Mouse (Mus musculus) neutrophil, adult 83 days (primary cell): ENCODE data around the gene Zkscan16. TPM values are rescaled to one million over a fixed set of nuclear protein-coding genes. Genes with fewer than 3 reads are reported as not detected.

Experiments used
- total RNA-seq, 2 experiments: library from RNA; stranded (reverse); gene quantifications; one replicate each; pipeline ENCODE4 v1.2.4; 2023

Zkscan16 gene
- total RNA-seq = not detected

GRCm38 (mm10) chr4:58943420-58944205, at the start of gene Zkscan16:
Gene Zkscan16, plus strand, starts transcription at chr4:58943628.

DNA sequence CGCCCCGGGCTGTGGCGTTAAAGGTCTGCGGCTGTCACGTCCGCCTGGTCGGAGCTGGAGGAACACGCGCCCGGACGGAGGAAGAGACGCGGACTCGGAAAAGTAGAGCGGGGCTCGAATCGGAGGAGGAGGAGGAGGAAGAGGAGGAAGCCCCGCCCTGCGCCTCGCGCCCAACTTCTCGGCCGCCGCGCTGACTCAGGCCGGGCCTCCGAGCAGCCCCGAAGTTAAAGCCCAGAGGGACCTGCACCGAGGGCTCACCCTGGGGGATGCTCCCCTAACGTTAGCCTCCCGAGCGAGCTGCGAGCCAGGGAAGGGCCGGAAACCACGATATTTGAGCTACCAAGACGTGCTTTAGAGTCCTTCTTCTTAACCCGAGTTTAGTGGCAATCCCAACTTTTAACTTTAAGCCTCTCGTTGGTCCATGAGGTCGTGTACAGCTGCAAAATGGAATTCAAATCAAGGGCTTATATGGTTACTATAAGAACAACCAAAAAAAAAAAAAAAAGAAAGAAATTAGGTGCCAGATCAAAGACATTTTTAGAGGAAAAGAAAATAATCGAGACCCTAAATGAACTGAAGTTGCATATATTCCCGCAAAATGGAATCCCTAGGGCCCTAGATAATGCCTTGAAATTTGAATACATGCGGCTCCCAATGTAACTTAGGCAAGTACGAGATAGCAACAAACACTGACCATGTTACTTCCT, 30.6 kb upstream of the Zkscan16 start, which contains the start of gene Ecpas:
TSS of gene Ecpas (minus strand) at position 121 of the 707 bp plus-strand sequence.

GRCm38 (mm10) chr4:58986540-58987190, 43.2 kb downstream of the Zkscan16 start, which contains the start of gene Ptgr1:
Gene Ptgr1, minus strand, starts transcription at chr4:58987119.

DNA sequence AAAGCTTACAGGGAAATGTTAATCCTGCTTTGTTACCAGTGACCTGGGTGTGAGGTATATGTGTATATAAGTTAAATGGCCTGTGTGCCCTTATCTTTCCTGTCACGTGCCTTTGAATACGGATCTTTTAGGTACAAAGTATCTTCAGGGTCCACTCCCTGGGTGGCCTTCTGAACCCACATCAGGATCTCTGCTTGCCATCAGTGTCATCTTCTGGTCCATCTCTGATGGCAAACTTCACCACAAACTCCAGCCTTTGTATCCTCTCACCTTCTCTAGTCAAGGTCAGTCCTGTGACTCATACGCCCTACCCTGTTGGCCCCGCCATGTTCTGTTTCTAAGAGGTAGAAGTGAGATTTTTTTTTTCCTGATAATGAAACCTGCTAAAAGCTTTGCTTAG, 51.3 kb downstream of the Zkscan16 start, which contains the start of gene Dnajc25:
TSS of gene Dnajc25 (plus strand) at position 301 of the 400 bp plus-strand sequence.

GRCm38 (mm10) chr4:59002948-59003805, 59.7 kb downstream of the Zkscan16 start, which contains the start of gene Gm20503:
Gene Gm20503, plus strand, starts transcription at chr4:59003210.

Other genes starting within 250 kb of the Zkscan16 start
- gene Olfr267, start 155.9 kb upstream of the Zkscan16 start, total RNA-seq = not detected
- 10 to 100 TPM; 74.9 to 95.6 TPM for gene Ecpas, start 30.9 kb upstream of the Zkscan16 start, total RNA-seq
- gene Ptgr1, start 43.5 kb downstream of the Zkscan16 start, total RNA-seq = 10 to 100 TPM; 22.0 to 23.0 TPM
- 1 to 10 TPM; 5.8 to 7.1 TPM for gene Dnajc25, start 51.4 kb downstream of the Zkscan16 start, total RNA-seq
- gene Gm20503, start 59.6 kb downstream of the Zkscan16 start, total RNA-seq = 1 to 10 TPM; 2.1 to 2.3 TPM
- 10 to 100 TPM; 83.1 to 98.3 TPM for gene Gng10, start 91.5 kb downstream of the Zkscan16 start, total RNA-seq
- gene AI481877, start 195.4 kb downstream of the Zkscan16 start, total RNA-seq = not detected
- 10 to 100 TPM; 30.1 to 32.1 TPM for gene Ugcg, start 245.6 kb downstream of the Zkscan16 start, total RNA-seq